Mouse (Mus musculus) bone marrow macrophage, adult 2 months (primary cell): ENCODE results near the gene Rex1bd. TPM values are rescaled to one million over a fixed set of nuclear protein-coding genes. Genes with fewer than 3 reads are reported as not detected.

Experiments used
- H3K27ac ChIP-seq: 2 replicates; pipeline ENCODE4 v1.5.1; 2012; ENCODE audit warnings: low read depth, low read length; ENCODE audit not compliant: insufficient read depth
- H3K4me1 ChIP-seq: 2 replicates; pipeline ENCODE4 v1.6.1; 2012; ENCODE audit warnings: low read length; ENCODE audit not compliant: control insufficient read depth, insufficient read depth
- H3K4me3 ChIP-seq: 2 replicates; pipeline ENCODE4 v1.5.1; 2012; ENCODE audit warnings: mild to moderate bottlenecking, low read length, moderate library complexity; ENCODE audit not compliant: insufficient read depth
- CTCF ChIP-seq: IDR thresholded peaks from 2 replicates; pipeline ENCODE4 v1.5.1; 2012; ENCODE audit warnings: low read depth, mild to moderate bottlenecking, low read length, moderate library complexity
- POLR2A ChIP-seq: IDR thresholded peaks from 2 replicates; pipeline ENCODE4 v1.6.1; 2012; ENCODE audit warnings: mild to moderate bottlenecking, low read depth, low read length, borderline replicate concordance
- polyA plus RNA-seq: library from polyadenylated mRNA; stranded (reverse); fragments of >200 nt; gene quantifications from 2 replicates; pipeline ENCODE4 v1.2.4, GENCODE M21; 2012; ENCODE audit not compliant: missing spikeins, insufficient read depth, insufficient read length

The Rex1bd gene
- polyA plus RNA-seq, 1 experiment: 80.7 TPM

DNA sequence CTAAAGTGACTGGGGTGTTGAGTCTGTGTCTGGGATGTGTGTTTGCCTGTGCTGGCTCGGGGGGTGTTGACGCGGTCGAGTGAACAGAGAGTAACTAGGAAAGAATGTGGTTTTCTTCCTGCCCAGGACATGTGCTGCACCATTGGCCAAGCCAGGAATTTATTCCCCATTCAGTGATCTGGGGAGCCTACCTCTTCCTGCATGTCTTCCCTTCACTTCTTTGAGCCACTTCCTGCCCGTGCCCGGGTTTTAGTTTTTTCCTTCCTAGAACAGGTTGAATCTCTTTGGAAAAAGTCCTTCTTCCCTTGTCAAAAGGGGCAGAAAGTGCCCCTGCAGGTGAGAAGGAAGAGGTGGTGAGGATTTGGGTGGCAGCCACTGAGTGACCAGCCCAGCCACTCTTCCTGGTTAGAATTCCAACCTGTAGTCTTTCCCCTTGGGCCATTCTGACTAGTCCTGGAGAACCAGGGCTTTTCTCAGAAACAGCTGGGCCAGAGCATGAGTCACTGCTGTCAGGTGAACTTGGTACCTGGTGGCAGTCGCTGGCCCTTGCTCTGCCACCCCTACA lies 34.0 kb upstream of the Rex1bd start:
- TF ChIP-seq CTCF (no peak), POLR2A (no peak)
- Histone ChIP-seq H3K4me1 (peaks cover 49% of the 10 kb centered on the region), H3K27ac (peak overlapping the region; percentile 61), H3K4me3 (peak overlapping the region; percentile 71)

DNA sequence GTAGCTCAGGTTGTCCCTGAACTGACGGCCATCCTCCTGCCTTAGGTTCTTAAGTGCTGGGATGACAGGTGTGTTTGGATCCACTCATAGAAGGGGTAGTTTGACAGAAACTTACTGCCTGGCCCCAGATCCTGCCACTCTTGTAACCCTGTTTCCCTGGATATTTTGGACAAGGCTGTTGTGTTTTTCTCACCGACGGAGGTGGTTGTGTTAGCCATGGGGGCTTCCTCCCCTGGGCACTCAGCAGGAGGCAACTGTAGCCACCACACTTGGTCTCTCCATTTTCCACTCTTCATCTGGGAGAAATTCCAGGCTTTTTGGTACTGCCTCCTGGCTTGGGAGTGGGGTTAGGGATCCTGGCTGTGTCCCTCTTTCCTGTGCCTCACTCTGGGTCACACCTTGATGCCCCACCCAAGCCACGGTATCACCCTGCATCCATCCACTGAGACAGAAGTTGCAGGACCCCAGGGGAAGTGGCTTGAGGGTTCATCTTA lies 33.5 kb upstream of the Rex1bd start:
- peak overlapping the region; percentile 61 for H3K27ac ChIP-seq
- H3K4me3 ChIP-seq: peak overlapping the region; percentile 71
- no peak for TF ChIP-seq POLR2A
- no peak for TF ChIP-seq CTCF
- H3K4me1 ChIP-seq: peaks cover 44% of the 10 kb centered on the region

DNA sequence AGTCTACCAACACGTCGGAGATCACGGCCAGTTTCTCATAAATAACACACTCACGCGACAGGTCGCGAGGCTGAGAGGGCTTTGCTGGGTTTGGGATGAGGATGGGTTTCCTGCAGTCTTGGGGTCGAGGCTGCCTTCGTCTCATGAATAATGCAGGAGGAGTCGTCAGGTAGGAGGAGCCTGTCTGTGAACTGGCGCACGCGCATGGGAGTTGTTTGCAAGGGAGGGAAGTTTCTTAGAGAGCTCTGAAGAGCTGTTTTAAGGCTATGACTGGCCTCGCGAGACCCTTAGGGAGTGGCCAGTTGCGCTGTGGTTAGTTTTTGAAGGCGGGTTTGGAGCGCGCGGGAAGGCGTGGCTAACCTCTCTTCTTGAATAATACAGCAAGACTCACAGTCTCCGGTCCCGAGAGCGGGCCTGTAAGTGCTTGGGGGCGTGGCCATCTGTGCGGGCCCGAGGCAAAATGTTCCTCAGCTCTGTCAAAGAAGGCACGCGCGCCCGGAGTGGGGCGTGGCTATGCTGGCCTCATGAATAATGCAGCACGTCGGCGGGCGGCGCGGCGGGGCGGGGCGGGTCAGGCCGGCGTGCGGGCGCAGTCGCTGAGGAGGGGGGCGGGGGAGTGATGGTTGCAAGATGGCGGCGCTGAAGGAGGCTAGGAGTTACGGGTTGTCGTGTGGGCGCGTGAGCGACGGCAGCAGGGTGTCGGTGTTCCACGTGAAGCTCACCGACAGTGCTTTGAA lies 32.7 kb upstream of the Rex1bd start, which contains the start of gene Ell:
Gene Ell, plus strand, starts transcription at position 381 of the 737 bp plus-strand sequence.
- H3K4me1 ChIP-seq: peaks cover 35% of the 10 kb centered on the region

DNA sequence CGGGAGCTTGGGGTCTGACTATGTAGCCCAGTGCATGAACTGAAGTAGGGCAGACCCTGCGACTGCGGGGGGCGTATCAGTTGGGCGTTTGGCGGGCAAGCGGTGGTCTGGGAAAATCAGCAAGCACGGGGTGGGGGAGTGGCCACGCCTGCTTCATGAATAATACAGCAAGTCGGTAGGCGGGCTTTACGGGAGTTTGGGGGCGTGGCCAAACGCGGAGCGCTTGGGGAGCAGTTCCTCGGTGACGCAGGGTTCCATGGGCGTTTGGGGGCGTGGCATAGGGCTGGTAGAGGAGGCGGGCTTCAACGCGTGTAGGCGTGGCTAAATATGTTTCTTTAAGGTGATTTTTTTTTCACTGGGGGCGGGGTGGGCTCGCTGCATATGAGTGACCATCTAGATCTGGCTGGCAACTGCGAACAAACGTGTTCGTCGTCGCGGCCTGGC lies 32.1 kb upstream of the Rex1bd start:
- TF ChIP-seq POLR2A (no peak), CTCF (no peak)
- peak overlapping the region; percentile 81 for H3K4me3 ChIP-seq
- peaks cover 32% of the 10 kb centered on the region for H3K4me1 ChIP-seq
- peak overlapping the region; percentile 90 for H3K27ac ChIP-seq

More for the DNA sequence above, 32.7 kb upstream of the Rex1bd start, which contains the start of gene Ell:
- Histone ChIP-seq H3K4me3 (peak within 1 kb of the TSS; percentile 81), H3K27ac (peak within 1 kb of the TSS; percentile 90)
- TF ChIP-seq POLR2A (0 out of 2 replicates have a peak, but pooled peaks have one; percentile 50), CTCF (no peak)

DNA sequence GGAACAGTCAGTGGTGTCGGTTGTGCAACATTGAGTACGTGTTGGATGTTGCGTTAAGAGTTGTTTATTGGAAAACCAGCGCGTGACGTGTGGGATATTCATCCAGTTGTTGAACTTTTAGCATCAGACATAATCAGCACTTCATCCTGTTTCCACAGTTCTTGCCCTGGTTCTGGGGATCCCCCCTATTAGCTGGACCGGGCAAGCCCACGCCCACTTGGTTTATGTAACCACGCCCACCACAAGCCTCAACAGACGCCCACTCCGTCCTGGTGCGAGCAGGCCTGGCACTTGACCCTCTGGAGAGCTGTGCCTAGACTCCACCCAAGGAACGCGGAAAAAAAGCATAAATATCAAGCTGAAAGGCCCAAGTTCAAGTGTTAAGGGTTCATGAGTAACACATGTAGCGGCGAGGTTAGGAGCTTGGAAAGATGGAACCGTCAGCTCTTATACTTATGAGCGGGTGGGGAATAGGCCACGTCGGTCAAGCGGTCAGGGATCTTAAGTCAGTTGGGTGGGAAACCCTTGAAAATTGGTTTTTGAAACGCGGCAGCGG lies 31.6 kb upstream of the Rex1bd start:
- H3K4me3 ChIP-seq: peak overlapping the region; percentile 60
- H3K27ac ChIP-seq: peak overlapping the region; percentile 54
- TF ChIP-seq POLR2A (no peak), CTCF (no peak)
- H3K4me1 ChIP-seq: peaks cover 26% of the 10 kb centered on the region

DNA sequence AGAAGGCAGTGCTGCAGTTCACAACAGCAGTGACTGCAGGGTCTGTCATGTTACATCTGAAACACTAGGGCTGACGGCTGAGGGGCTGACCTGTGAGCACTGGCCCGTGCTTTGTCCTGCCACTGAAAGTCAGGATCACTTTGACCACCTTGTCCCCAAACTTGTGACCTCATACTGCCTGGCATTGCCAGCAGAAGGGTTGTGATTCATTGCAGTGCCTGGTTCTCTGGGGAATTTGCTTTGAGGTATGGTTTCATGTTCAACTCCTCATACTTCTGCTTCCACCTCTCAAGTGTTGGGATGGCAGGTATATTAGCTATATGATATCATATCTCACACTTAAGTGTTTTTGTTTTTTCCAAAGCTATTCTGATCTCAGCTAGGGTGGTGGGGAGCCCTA lies 29.1 kb upstream of the Rex1bd start:
- H3K4me3 ChIP-seq: no peak overlapping the region
- peaks cover 7% of the 10 kb centered on the region for H3K4me1 ChIP-seq
- TF ChIP-seq CTCF (no peak), POLR2A (no peak)
- no peak overlapping the region for H3K27ac ChIP-seq

DNA sequence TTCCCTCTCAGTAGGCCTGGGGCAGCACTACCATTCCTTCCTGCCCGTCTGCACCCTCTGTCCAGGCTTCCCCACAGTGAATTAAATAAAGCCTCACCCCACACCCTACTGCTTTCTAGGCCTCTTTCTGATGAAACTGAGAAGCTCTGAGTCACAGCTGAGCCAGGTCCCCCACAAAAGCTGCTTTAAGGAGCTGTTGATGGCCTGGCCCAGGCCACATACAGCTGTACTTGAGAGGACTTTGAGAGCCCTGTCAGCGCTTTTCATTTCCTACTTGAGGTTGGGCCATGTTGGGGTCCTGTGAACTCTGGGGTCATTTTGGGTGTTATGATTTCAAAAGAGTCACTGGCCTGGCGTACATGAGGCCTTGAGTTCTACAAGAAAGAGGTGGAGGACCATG lies 28.7 kb upstream of the Rex1bd start:
- no peak overlapping the region for H3K4me3 ChIP-seq
- H3K27ac ChIP-seq: no peak overlapping the region
- no peak for TF ChIP-seq POLR2A
- no peak for TF ChIP-seq CTCF
- peaks cover 7% of the 10 kb centered on the region for H3K4me1 ChIP-seq

DNA sequence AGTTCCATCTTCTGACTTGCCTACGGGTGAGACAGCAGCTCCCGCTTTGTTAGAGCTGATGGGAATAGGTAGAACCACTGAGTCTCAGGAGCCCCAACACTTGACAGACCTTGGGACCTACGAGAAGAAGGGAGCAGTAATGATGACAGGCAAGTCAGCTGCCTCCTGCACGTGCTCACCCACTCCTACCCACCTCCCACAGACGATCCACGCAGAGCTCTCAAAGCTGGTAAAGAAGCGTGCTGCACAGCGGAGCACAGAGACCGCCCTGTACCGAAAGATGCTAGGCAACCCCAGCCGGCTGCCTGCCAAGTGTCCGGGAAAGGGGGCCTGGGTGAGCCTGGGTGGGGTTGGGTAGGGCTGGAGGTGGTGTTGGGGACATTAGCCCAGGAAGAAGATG lies 27.7 kb upstream of the Rex1bd start:
- TF ChIP-seq POLR2A (no peak), CTCF (no peak)
- no peak overlapping the region for H3K27ac ChIP-seq
- H3K4me3 ChIP-seq: no peak overlapping the region
- H3K4me1 ChIP-seq: peaks cover 14% of the 10 kb centered on the region

DNA sequence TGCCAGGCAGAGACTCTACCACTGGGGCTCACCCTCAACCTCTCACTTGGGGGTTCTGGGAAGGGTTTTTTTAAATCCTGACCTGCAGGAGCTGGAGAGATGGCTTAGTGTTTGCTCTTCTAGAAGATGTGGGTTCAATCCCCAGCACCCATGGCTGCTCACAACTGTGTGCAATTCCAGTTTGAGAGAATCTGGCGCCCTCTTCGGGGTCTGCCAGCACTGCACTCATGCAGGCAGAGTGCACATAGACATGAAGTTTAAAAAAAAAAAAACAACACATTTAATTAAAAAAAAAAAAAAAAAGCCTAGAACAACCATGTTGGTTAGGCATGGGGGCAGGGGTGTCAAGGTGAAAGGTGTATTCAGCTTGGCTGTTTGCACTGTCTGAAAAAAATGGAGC lies 23.8 kb upstream of the Rex1bd start:
- Histone ChIP-seq H3K4me3 (no peak overlapping the region), H3K4me1 (peaks cover 16% of the 10 kb centered on the region), H3K27ac (no peak overlapping the region)
- TF ChIP-seq POLR2A (no peak), CTCF (no peak; the same call in 1 of the 2 replicates)

DNA sequence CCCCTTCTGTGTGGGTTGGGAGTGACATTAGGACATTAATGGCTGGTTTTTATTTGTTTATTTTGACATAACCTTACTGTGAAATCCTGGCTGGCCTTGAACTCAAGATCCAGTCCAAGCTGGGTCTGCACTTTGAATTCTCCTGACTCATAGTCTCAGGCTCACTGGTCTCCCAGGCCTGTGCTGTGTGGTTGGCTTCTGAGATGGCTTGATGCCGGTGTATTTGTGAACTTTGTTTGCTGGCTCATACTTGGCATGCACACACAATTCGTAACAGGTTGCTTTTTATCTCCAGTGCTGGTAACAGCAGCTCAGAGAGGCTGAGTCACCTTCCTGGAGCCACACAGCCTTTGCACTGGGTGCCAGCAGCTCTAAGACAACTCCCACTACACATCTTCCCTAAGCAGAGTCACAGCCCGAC lies 23.2 kb upstream of the Rex1bd start:
- Histone ChIP-seq H3K27ac (peak overlapping the region; percentile 40), H3K4me3 (peak overlapping the region; percentile 73), H3K4me1 (peaks cover 16% of the 10 kb centered on the region)
- TF ChIP-seq CTCF (no peak), POLR2A (no peak)

DNA sequence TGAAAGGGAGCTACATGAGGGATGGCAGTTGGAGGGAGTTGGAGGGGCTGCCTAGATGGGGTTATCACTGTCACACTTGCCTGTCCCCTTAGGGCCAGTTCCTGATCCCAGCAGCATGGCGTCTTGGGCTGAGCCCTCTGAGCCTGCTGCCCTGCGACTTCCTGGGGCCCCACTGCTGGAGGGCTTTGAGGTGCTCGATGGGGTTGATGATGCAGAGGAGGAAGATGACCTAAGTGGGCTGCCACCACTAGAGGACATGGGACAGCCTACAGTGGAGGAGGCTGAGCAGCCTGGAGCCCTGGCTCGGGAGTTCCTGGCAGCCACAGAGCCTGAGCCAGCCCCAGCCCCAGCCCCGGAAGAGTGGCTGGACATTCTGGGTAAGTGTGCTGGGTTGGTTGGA lies 22.7 kb upstream of the Rex1bd start:
- Histone ChIP-seq H3K4me1 (peaks cover 16% of the 10 kb centered on the region), H3K27ac (peak overlapping the region; percentile 44), H3K4me3 (peak overlapping the region; percentile 73)
- TF ChIP-seq CTCF: no peak
- no peak for TF ChIP-seq POLR2A
